Mouse (Mus musculus): Measurements from ENCODE around the gene Galr3. TPM values are rescaled to one million over a fixed set of nuclear protein-coding genes. Genes with fewer than 3 reads are reported as not detected.

Galr3 gene
- polyA plus RNA-seq, 1 experiment from 2014 or later: not detected

- WGBS: 91% methylated on average over 6 of the region's 6 CpGs
- H3K9me3 ChIP-seq: no peaks in the 10 kb centered on the region
- H3K4me2 ChIP-seq (replicated peaks): no peak overlapping the region
- H3K36me3 ChIP-seq: peaks cover 88% of the 10 kb centered on the region
- H3K27ac ChIP-seq (replicated peaks): no peak overlapping the region
- no peak for ATAC-seq (ENCODE audit: low FRiP score, low read depth)
- H3K9ac ChIP-seq (replicated peaks): no peak overlapping the region
- no peaks in the 10 kb centered on the region for H3K4me1 ChIP-seq
- no peaks in the 10 kb centered on the region for H3K27me3 ChIP-seq
- H3K4me3 ChIP-seq: no peak overlapping the region
These were observed 50.6 kb downstream of the Galr3 start for GRCm38 (mm10) chr15:79092284-79092683.

Small RNAs within 50 kb of the gene (microRNA-seq; reads per million reads assigned to microRNA genes)
- gene Mir6956: 0.70 reads per million

Other genes starting within 250 kb of the Galr3 start
- 2.3 and 2.6 TPM in 2 replicates for gene Card10, start 238.8 kb upstream of the Galr3 start, polyA plus RNA-seq (2016; fragmentation: Nextera tagmentation; extraction: Ambion mirVana)
- gene Cdc42ep1, start 199.3 kb upstream of the Galr3 start, polyA plus RNA-seq (2016; fragmentation: Nextera tagmentation; extraction: Ambion mirVana): 11.5 and 11.9 TPM in 2 replicates
- 0.56 TPM in 1 of 2 replicates, not detected in the other for gene Lgals2, start 186.4 kb upstream of the Galr3 start, polyA plus RNA-seq (2016; fragmentation: Nextera tagmentation; extraction: Ambion mirVana)
- 50.9 and 52.7 TPM in 2 replicates for gene Gga1, start 164.7 kb upstream of the Galr3 start, polyA plus RNA-seq (2016; fragmentation: Nextera tagmentation; extraction: Ambion mirVana)
- gene Gm49510, start 142.2 kb upstream of the Galr3 start, polyA plus RNA-seq (2016; fragmentation: Nextera tagmentation; extraction: Ambion mirVana): 0.10 TPM in 1 of 2 replicates, not detected in the other
- gene Sh3bp1, start 142.1 kb upstream of the Galr3 start, polyA plus RNA-seq (2016; fragmentation: Nextera tagmentation; extraction: Ambion mirVana): 8.2 and 9.3 TPM in 2 replicates
- 46.3 and 53.7 TPM in 2 replicates for gene Pdxp, start 128.0 kb upstream of the Galr3 start, polyA plus RNA-seq (2016; fragmentation: Nextera tagmentation; extraction: Ambion mirVana)
- 346 and 420 TPM in 2 replicates for gene Lgals1, start 115.2 kb upstream of the Galr3 start, polyA plus RNA-seq (2016; fragmentation: Nextera tagmentation; extraction: Ambion mirVana)
- gene Nol12, start 107.0 kb upstream of the Galr3 start, polyA plus RNA-seq (2016; fragmentation: Nextera tagmentation; extraction: Ambion mirVana): 50.2 and 59.6 TPM in 2 replicates
- 40.0 and 45.0 TPM in 2 replicates for gene Triobp, start 94.2 kb upstream of the Galr3 start, polyA plus RNA-seq (2016; fragmentation: Nextera tagmentation; extraction: Ambion mirVana)
- 547 and 575 TPM in 2 replicates for gene H1f0, start 13.4 kb upstream of the Galr3 start, polyA plus RNA-seq (2016; fragmentation: Nextera tagmentation; extraction: Ambion mirVana)
- 64.0 and 67.5 TPM in 2 replicates for gene Ankrd54, start 21.0 kb downstream of the Galr3 start, polyA plus RNA-seq (2016; fragmentation: Nextera tagmentation; extraction: Ambion mirVana)
- 198 and 202 TPM in 2 replicates for gene Eif3l, start 33.3 kb downstream of the Galr3 start, polyA plus RNA-seq (2016; fragmentation: Nextera tagmentation; extraction: Ambion mirVana)
- 11.4 and 11.5 TPM in 2 replicates for gene Micall1, start 67.0 kb downstream of the Galr3 start, polyA plus RNA-seq (2016; fragmentation: Nextera tagmentation; extraction: Ambion mirVana)
- 314 and 327 TPM in 2 replicates for gene Polr2f, start 99.1 kb downstream of the Galr3 start, polyA plus RNA-seq (2016; fragmentation: Nextera tagmentation; extraction: Ambion mirVana)
- 9.7 and 11.9 TPM in 2 replicates for gene 1700088E04Rik, start 99.4 kb downstream of the Galr3 start, polyA plus RNA-seq (2016; fragmentation: Nextera tagmentation; extraction: Ambion mirVana)
- gene Sox10, start 123.4 kb downstream of the Galr3 start, polyA plus RNA-seq (2016; fragmentation: Nextera tagmentation; extraction: Ambion mirVana): 0.48 and 1.2 TPM in 2 replicates
- gene Pick1, start 187.3 kb downstream of the Galr3 start, polyA plus RNA-seq (2016; fragmentation: Nextera tagmentation; extraction: Ambion mirVana): 60.5 and 67.8 TPM in 2 replicates
- 0.72 and 0.80 TPM in 2 replicates for gene Gm49486, start 187.5 kb downstream of the Galr3 start, polyA plus RNA-seq (2016; fragmentation: Nextera tagmentation; extraction: Ambion mirVana)
- 0.24 and 0.50 TPM in 2 replicates for gene Slc16a8, start 212.9 kb downstream of the Galr3 start, polyA plus RNA-seq (2016; fragmentation: Nextera tagmentation; extraction: Ambion mirVana)
- gene Baiap2l2, start 243.7 kb downstream of the Galr3 start, polyA plus RNA-seq (2016; fragmentation: Nextera tagmentation; extraction: Ambion mirVana): 0.72 and 2.4 TPM in 2 replicates